Mouse (Mus musculus) embryonic facial prominence, embryonic 11.5 days (tissue): Measurements from ENCODE around the gene Aplp2. TPM values are rescaled to one million over a fixed set of nuclear protein-coding genes. Genes with fewer than 3 reads are reported as not detected.

Experiments
- ATAC-seq: fragments of 200-750 bp; cut with Nextera tagmentation; replicated peaks from 2 replicates; pipeline ENCODE4 v1.8.0; 2017; ENCODE audit warnings: low read depth; ENCODE audit not compliant: insufficient number of reproducible peaks, low FRiP score, low TSS enrichment
- DNase-seq: peaks from one replicate; pipeline ENCODE4 v3.0.0-alpha.2; 2015; ENCODE audit warnings: low spot score
- H3K27ac ChIP-seq: fragments of 300-500 bp; sonication (generic); replicated peaks from 2 replicates; pipeline ENCODE4 v1.5.1; 2014; ENCODE audit warnings: mild to moderate bottlenecking, low read depth, low read length, control low read depth
- H3K27me3 ChIP-seq: fragments of 300-500 bp; sonication (generic); 2 replicates; pipeline ENCODE4 v1.6.1; 2014; ENCODE audit warnings: mild to moderate bottlenecking, low read length, moderate library complexity, mixed read lengths; ENCODE audit not compliant: control insufficient read depth, insufficient read depth
- H3K36me3 ChIP-seq: fragments of 300-500 bp; sonication (generic); replicated peaks from 2 replicates; pipeline ENCODE4 v1.6.1; 2014; ENCODE audit warnings: low read depth, mild to moderate bottlenecking, low read length, moderate library complexity, mixed read lengths; ENCODE audit not compliant: control insufficient read depth, insufficient read depth
- H3K4me1 ChIP-seq: fragments of 300-500 bp; sonication (generic); 2 replicates; pipeline ENCODE4 v1.6.1; 2014; ENCODE audit warnings: low read length, mixed read lengths; ENCODE audit not compliant: control insufficient read depth, insufficient read depth
- H3K4me2 ChIP-seq: fragments of 300-500 bp; sonication (generic); 2 replicates; pipeline ENCODE4 v1.6.1; 2014; ENCODE audit warnings: low read depth, mild to moderate bottlenecking, control low read depth, low read length, moderate library complexity
- H3K4me3 ChIP-seq: fragments of 300-500 bp; sonication (generic); 2 replicates; pipeline ENCODE4 v1.5.1; 2014; ENCODE audit warnings: low read depth, low read length, control low read depth
- H3K9ac ChIP-seq: fragments of 300-500 bp; sonication (generic); replicated peaks from 2 replicates; pipeline ENCODE4 v1.6.1; 2014; ENCODE audit warnings: mild to moderate bottlenecking, control low read depth, low read length
- H3K9me3 ChIP-seq: fragments of 300-500 bp; sonication (generic); replicated peaks from 2 replicates; pipeline ENCODE4 v1.6.1; 2016; ENCODE audit warnings: mild to moderate bottlenecking, low read length, inconsistent platforms, mixed read lengths; ENCODE audit not compliant: control insufficient read depth
- WGBS: fragments of 180-500 bp; shearing (Covaris S2); extraction: QIAGEN DNeasy Blood & Tissue Kit; methylation state at CpG from one replicate; pipeline ENCODE4 v1.1.7; 2014; 5-methylcytosine and 5-hydroxymethylcytosine counted together
- polyA plus RNA-seq: library from polyadenylated mRNA; unstranded; fragments of >200 nt; fragmentation: Nextera tagmentation; extraction: Ambion mirVana; gene quantifications from 2 replicates; pipeline ENCODE4 v1.2.1, GENCODE M21; 2014

The Aplp2 gene
- polyA plus RNA-seq, 1 experiment from 2014 or later, result 203 TPM

DNA sequence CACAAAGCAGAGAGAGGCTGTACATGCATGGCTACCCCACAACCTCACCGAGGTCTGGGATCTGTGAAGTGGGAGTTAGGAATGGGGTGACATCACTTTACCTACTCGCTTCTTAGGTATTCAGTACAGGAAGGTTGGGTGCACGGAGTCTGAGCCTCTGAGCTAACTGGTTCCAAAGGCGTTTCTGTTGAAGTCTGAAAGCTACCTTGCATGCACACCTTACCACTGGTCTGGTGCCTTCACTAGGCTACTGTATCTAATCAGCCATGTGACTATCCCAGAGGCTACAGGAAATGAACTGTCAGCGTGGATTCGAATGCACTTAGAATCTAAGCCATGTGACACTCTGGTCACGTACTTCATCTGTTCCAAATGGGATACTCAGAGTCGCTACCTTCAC, 55.0 kb downstream of the Aplp2 start:
- no peak overlapping the region for H3K27ac ChIP-seq
- DNase-seq, result no peak
- no peak for ATAC-seq
- no peaks in the 10 kb centered on the region for H3K4me1 ChIP-seq
- 80% methylated on average over 8 of the region's 8 CpGs for WGBS
- no peak overlapping the region for H3K4me3 ChIP-seq
- H3K9me3 ChIP-seq, result no peaks in the 10 kb centered on the region
- H3K9ac ChIP-seq, result no peak overlapping the region
- no peak overlapping the region for H3K4me2 ChIP-seq
- H3K36me3 ChIP-seq, result peaks cover 10% of the 10 kb centered on the region
- no peaks in the 10 kb centered on the region for H3K27me3 ChIP-seq

DNA sequence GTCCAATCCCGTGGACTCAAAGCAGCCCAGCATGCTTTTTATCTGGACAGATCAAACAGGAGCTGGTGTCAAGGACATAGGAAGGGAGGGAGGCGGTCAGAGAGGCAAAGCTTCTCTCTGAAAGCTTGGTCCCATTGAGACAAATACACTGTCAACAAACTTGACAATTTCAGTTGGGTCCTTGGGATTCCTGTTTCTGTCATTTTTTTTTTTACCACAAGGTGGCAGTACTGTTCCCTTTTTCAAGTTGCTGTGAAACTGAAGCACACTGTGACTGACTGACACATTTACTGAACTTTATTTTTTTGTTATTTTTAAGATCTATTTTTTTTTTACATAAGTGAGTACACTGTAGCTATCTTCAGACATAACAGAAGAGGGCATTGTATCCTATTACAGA, 60.6 kb downstream of the Aplp2 start:
- Histone ChIP-seq H3K9me3 (no peaks in the 10 kb centered on the region), H3K4me1 (no peaks in the 10 kb centered on the region), H3K27ac (no peak overlapping the region), H3K4me2 (no peak overlapping the region), H3K4me3 (no peak overlapping the region), H3K27me3 (no peaks in the 10 kb centered on the region), H3K36me3 (no peaks in the 10 kb centered on the region; the same call in none of the 2 replicates), H3K9ac (no peak overlapping the region)
- peak; percentile 79 for DNase-seq
- ATAC-seq, result no peak
- WGBS, result 81% methylated on average over 2 of the region's 2 CpGs

DNA sequence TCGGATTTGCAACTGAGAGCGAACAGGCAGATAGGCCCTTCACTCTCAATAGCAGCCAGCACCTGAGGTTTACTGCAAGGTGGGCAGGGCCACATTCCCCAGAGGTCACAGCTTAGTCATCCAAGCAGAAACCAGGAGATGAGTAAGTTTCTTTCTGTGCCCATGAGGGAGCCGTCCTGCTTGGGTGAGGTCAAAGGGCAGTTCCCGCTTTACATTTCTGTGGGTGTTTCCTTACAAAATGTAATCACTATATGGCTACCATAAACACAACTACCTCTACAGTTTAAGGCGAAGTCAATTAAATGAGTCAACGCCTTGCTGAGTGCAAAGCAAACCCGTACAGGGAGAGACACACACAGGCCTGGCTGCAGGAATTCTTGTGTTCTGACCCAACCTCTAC, 63.5 kb downstream of the Aplp2 start:
- Histone ChIP-seq H3K4me2 (no peak overlapping the region), H3K9ac (no peak overlapping the region), H3K36me3 (no peaks in the 10 kb centered on the region; the same call in 1 of the 2 replicates), H3K4me1 (no peaks in the 10 kb centered on the region), H3K27ac (no peak overlapping the region), H3K9me3 (no peaks in the 10 kb centered on the region), H3K4me3 (no peak overlapping the region), H3K27me3 (no peaks in the 10 kb centered on the region)
- DNase-seq (no peak), ATAC-seq (no peak)
- 80% methylated on average over 7 of the region's 7 CpGs for WGBS

DNA sequence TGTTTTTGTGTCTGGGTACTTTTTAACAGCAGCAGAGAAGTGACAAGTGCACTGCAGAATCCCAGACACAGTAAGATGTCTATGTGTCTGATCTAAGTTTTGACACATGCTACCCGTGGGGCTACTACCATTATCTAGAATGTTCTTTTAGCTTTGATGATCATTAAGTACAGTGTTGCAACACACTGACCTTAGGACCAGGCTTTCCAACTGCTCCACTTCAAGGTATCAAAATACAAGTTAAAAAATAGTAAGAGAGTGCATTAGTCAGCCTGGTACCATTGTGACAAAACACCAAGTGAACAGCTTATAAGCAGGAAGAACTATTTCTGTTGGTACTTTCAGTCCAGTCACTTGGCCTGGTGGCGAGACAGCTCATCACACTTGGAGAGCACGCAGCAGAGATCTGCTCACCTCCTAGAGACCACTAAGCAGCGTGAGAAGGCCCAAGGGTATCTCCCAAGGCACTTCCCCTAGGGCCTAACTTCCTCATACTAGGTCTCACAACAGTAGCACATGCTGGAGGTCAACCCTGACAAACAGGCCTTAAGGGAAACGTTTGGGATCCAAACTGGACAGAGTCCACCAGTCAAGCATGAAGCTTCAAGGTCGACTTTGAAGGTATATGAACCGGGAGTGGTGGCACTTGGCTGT, 66.2 kb downstream of the Aplp2 start:
- 82% methylated on average over 7 of the region's 7 CpGs for WGBS
- ATAC-seq (no peak), DNase-seq (no peak)
- H3K4me2 ChIP-seq, result no peak overlapping the region
- H3K4me3 ChIP-seq, result no peak overlapping the region
- no peaks in the 10 kb centered on the region for H3K4me1 ChIP-seq
- H3K9ac ChIP-seq, result no peak overlapping the region
- H3K27ac ChIP-seq, result no peak overlapping the region
- no peaks in the 10 kb centered on the region for H3K9me3 ChIP-seq
- H3K36me3 ChIP-seq, result no peaks in the 10 kb centered on the region
- H3K27me3 ChIP-seq, result no peaks in the 10 kb centered on the region

DNA sequence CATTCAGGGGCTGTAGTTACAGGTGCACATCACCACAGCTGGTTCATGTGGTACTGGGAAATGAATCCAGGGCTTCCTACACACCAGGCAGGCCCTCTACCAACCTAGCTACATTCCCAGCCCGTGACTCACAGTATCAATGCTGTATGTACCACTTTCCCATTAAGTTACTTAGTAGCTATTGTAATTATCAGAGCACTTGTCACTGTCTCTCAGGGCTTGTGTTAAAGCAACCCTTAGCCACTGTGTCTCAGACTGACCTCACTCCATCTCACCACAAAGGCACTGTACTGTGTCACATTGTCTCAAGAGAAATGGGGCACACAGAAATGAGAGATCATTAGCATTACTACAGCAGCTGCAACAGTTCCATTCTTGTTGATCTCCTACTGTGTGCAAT, 68.7 kb downstream of the Aplp2 start:
- Histone ChIP-seq H3K4me1 (no peaks in the 10 kb centered on the region), H3K36me3 (no peaks in the 10 kb centered on the region), H3K4me2 (no peak overlapping the region), H3K27me3 (no peaks in the 10 kb centered on the region), H3K9me3 (no peaks in the 10 kb centered on the region), H3K4me3 (no peak overlapping the region), H3K9ac (no peak overlapping the region), H3K27ac (no peak overlapping the region)
- no peak for ATAC-seq
- no peak for DNase-seq
- WGBS, result 83% methylated on average over 1 of the region's 1 CpGs

DNA sequence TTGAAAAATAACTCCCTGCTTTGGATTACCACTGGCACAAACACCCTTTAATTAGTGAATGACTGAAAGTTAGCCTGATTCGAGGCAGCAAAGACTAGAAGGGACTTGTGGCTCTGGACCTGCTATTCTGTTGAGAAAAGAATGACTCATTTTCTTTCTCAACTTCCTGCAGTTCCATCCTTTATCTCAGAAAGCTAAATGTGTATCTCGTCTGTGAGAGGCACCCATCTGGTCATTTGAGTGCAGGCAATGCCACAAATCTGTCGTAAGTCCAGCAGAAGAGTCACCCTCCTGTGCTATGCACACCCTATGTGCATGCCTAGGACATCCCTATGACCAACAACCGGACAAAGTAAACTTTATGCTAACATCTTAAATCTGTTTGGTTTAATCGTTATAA, 78.5 kb downstream of the Aplp2 start:
- no peak overlapping the region for H3K9ac ChIP-seq
- H3K4me1 ChIP-seq, result peaks cover 4% of the 10 kb centered on the region; the same call in 1 of the 2 replicates
- DNase-seq (no peak), ATAC-seq (no peak)
- no peak overlapping the region for H3K4me2 ChIP-seq
- peaks cover 40% of the 10 kb centered on the region for H3K27me3 ChIP-seq
- no peak overlapping the region for H3K27ac ChIP-seq
- H3K4me3 ChIP-seq, result no peak overlapping the region
- WGBS, result 83% methylated on average over 5 of the region's 5 CpGs
- H3K36me3 ChIP-seq, result no peaks in the 10 kb centered on the region
- no peaks in the 10 kb centered on the region for H3K9me3 ChIP-seq

DNA sequence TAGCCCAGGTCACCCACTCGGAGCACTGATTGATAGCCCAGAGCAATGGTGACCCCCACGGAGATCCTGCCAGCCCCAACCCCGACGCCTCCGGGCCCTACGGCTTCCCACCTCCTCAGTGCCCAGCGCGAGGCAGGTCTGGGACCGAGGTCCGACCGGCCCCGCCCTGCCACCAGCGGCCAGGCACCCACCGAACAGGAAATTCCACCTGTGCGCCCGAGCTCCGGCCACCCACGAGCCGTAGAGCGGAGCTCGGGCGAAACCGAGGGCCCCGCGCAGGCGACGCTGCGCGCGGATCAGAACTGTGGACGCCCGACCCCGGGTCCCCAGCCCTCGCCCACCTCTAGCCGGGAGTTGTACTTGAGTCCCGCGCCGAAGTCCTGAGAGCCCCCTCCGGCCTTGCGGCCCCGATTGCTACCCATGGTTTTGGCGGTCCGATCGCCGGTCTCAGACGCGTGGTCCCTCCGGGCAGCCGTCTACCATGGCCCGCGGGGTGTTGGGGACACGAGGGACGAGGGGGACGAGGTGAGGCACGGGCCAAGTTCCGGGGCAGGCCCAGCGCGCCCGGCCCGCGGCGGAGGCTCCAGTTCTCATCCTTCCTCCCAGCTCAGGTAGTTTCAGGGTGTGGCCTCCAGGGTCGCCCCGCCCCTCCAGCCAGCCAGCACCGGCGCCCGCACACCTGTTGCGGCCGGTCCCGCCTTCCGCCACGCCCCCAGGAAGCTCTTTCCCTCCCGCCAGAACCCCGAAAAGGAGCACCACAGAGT, 80.2 kb downstream of the Aplp2 start, which contains the start of gene St14:
Gene St14, minus strand, starts transcription at position 649 of the 764 bp plus-strand sequence.
- no peak within 1 kb of the TSS for H3K27ac ChIP-seq
- H3K27me3 ChIP-seq, result peaks cover 40% of the 10 kb centered on the region
- H3K4me1 ChIP-seq, result peaks cover 4% of the 10 kb centered on the region; the same call in 1 of the 2 replicates
- peak; percentile 49 for DNase-seq
- WGBS, result under 1% methylated on average over 74 of the region's 74 CpGs
- H3K36me3 ChIP-seq, result no peaks in the 10 kb centered on the region
- H3K9me3 ChIP-seq, result no peaks in the 10 kb centered on the region
- peak within 1 kb of the TSS; percentile 41 for H3K9ac ChIP-seq
- H3K4me2 ChIP-seq, result peak within 1 kb of the TSS; percentile 85
- ATAC-seq, result 0 out of 2 replicates have a peak, but pooled peaks have one; percentile 51
- peak within 1 kb of the TSS; percentile 45 for H3K4me3 ChIP-seq
